Mouse (Mus musculus): ENCODE measurements around the gene Fbxl18. TPM values are rescaled to one million over a fixed set of nuclear protein-coding genes. Genes with fewer than 3 reads are reported as not detected.
"Not testable (repeated sequence)": the region's sequence is repeated elsewhere in the genome, so short reads cannot be mapped to it uniquely, and the experiment has no call there.

Gene Fbxl18
- polyA plus RNA-seq, 1 experiment: 10.8 TPM

- no peak for TF ChIP-seq CTCF (IDR thresholded peaks at IDR 0.05; ENCODE audit: control insufficient read depth, insufficient read depth, low read length)
- no peak for TF ChIP-seq POLR2A (IDR thresholded peaks at IDR 0.05; ENCODE audit: borderline replicate concordance, control insufficient read depth, low read depth, low read length)
- Histone ChIP-seq H3K27ac (ENCODE audit: control insufficient read depth, insufficient read depth, low read depth, low read length, poor library complexity) (no peak overlapping the region), H3K4me1 (ENCODE audit: control insufficient read depth, insufficient read depth, low read length) (peaks cover 1% of the 10 kb centered on the region; the same call in 1 of the 2 replicates), H3K4me3 (replicated peaks; ENCODE audit: control insufficient read depth, low read depth, low read length) (no peak overlapping the region)
- WGBS: 77% methylated on average over 6 of the region's 6 CpGs
These were observed 3.8 kb downstream of the Fbxl18 start for GRCm38 (mm10) chr5:142891396-142891795.

DNA sequence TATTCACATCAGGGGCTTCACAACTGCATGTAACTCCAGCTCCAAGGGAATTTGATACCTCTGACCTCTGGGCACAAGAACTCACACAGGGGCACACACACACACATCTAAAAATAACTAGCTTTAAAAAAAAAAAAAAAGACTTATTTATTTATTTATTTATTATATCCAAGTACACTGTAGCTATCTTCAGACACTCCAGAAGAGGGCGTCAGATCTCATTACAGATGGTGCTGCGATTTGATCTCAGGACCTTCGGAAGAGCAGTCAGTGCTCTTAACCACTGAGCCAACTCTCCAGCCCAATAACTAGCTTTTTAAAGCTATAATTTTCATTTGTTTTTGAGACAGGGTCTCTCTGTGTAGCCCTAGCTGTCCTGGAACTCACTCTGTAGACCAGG is 7.7 kb downstream of the Fbxl18 start:
- H3K4me3 ChIP-seq (replicated peaks; ENCODE audit: control insufficient read depth, low read depth, low read length); H3K4me1 ChIP-seq (ENCODE audit: control insufficient read depth, insufficient read depth, low read length); H3K27ac ChIP-seq (ENCODE audit: control insufficient read depth, insufficient read depth, low read depth, low read length, poor library complexity): not testable (repeated sequence)
- WGBS: 75% methylated on average over 3 of the region's 3 CpGs

DNA sequence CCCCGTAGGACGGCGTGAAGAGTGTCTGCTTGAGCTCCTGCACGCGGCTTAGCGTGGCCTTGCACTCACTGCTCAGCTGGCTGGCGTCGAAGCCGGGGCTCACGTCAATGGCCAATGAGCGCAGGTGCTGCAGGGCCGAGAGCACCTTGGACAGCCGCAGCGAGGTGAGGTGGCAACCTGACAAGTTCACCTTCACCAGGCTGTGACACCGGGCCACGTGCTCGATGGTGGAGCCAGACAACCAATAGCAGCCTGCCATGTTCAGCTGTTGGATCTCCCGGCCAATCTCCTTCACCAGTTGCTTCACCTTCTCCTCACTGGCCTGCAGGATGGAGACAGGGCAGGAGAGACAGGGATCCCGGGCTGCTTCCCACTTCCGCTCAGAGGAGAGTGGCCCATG is 8.5 kb downstream of the Fbxl18 start:
- Histone ChIP-seq H3K27ac (ENCODE audit: control insufficient read depth, insufficient read depth, low read depth, low read length, poor library complexity) (no peak overlapping the region), H3K4me1 (ENCODE audit: control insufficient read depth, insufficient read depth, low read length) (no peaks in the 10 kb centered on the region; the same call in 1 of the 2 replicates), H3K4me3 (replicated peaks; ENCODE audit: control insufficient read depth, low read depth, low read length) (no peak overlapping the region)
- no peak for TF ChIP-seq POLR2A (IDR thresholded peaks at IDR 0.05; ENCODE audit: borderline replicate concordance, control insufficient read depth, low read depth, low read length)
- no peak for TF ChIP-seq CTCF (IDR thresholded peaks at IDR 0.05; ENCODE audit: control insufficient read depth, insufficient read depth, low read length)
- 93% methylated on average over 20 of the region's 20 CpGs for WGBS

DNA sequence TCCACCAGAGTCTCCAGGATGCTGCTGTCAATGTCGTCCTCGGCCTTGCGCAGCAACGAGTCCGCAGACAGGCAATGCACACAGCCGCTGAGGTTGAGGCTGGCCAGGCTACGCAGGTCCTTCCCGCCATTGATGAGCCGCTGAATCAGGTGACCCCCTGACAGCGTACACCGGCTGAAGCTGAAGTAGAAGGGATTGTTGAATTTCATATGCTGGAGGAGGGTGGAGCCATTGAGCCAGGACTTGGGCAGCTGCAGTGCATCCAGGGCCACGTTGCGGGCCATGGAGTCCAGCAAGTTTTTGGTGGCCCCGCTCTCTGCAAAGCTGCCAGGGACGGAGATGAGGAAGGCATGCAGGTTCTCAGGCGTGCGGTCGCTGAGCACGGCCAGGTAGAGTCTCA is 9.0 kb downstream of the Fbxl18 start:
- Histone ChIP-seq H3K27ac (ENCODE audit: control insufficient read depth, insufficient read depth, low read depth, low read length, poor library complexity) (no peak overlapping the region), H3K4me1 (ENCODE audit: control insufficient read depth, insufficient read depth, low read length) (peaks cover 3% of the 10 kb centered on the region), H3K4me3 (replicated peaks; ENCODE audit: control insufficient read depth, low read depth, low read length) (no peak overlapping the region)
- 94% methylated on average over 19 of the region's 19 CpGs for WGBS
- TF ChIP-seq CTCF (IDR thresholded peaks at IDR 0.05; ENCODE audit: control insufficient read depth, insufficient read depth, low read length) (no peak), POLR2A (IDR thresholded peaks at IDR 0.05; ENCODE audit: borderline replicate concordance, control insufficient read depth, low read depth, low read length) (0 out of 2 replicates have a peak, but pooled peaks have one; percentile 2)

DNA sequence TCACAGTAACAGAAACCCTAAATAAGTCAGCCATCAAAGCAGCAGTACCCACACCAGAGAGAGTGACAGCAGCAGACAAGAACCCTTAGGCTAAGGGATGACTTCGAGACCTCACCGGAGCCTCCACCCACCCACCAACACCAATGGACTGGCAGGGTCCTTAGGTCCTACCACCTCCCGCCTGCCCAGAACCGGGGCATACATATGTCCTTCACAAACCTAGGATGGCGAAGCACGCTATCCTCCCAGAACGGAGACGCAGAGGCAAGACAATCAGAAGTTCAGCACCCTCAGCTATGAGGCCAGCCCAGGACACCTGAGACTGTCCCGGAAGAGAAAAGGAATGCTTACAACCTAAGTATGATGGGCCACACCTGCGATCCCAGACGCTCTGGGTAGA is 12.8 kb downstream of the Fbxl18 start:
- no peak for TF ChIP-seq POLR2A (IDR thresholded peaks at IDR 0.05; ENCODE audit: borderline replicate concordance, control insufficient read depth, low read depth, low read length)
- TF ChIP-seq CTCF (IDR thresholded peaks at IDR 0.05; ENCODE audit: control insufficient read depth, insufficient read depth, low read length): no peak
- WGBS: 95% methylated on average over 11 of the region's 11 CpGs
- Histone ChIP-seq H3K4me1 (ENCODE audit: control insufficient read depth, insufficient read depth, low read length) (peaks cover 6% of the 10 kb centered on the region), H3K4me3 (replicated peaks; ENCODE audit: control insufficient read depth, low read depth, low read length) (no peak overlapping the region), H3K27ac (ENCODE audit: control insufficient read depth, insufficient read depth, low read depth, low read length, poor library complexity) (no peak overlapping the region)

DNA sequence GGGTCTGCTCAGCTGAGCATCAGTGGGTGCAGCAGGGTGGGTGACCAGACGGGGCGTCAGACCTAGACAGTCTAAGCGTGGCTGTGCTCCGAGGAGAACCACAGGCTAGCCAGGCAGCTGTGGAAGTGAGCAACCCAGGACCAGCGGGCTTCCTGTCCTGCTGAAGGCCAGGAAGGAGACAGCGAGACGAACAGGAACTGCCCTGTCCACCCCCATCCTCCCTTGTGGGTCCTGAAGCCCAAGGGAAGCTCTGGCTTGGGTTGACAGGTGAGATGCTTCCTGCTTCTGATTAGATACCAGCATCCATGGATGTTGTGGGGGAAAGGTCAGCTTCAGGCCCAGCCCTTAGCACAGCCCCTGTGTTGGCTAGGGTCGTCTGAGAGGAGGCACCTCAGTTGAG is 13.3 kb downstream of the Fbxl18 start:
- no peak for TF ChIP-seq CTCF (IDR thresholded peaks at IDR 0.05; ENCODE audit: control insufficient read depth, insufficient read depth, low read length)
- TF ChIP-seq POLR2A (IDR thresholded peaks at IDR 0.05; ENCODE audit: borderline replicate concordance, control insufficient read depth, low read depth, low read length): no peak
- WGBS: 22% methylated on average over 8 of the region's 8 CpGs
- peaks cover 6% of the 10 kb centered on the region for H3K4me1 ChIP-seq (ENCODE audit: control insufficient read depth, insufficient read depth, low read length)
- no peak overlapping the region for H3K27ac ChIP-seq (ENCODE audit: control insufficient read depth, insufficient read depth, low read depth, low read length, poor library complexity)
- H3K4me3 ChIP-seq (replicated peaks; ENCODE audit: control insufficient read depth, low read depth, low read length): no peak overlapping the region

GRCm38 (mm10) chr5:142880806-142881516 is 14.3 kb downstream of the Fbxl18 start:
- Histone ChIP-seq H3K27ac (ENCODE audit: control insufficient read depth, insufficient read depth, low read depth, low read length, poor library complexity) (peak overlapping the region; percentile 20; the same call in 1 of the 2 replicates), H3K4me1 (ENCODE audit: control insufficient read depth, insufficient read depth, low read length) (peaks cover 6% of the 10 kb centered on the region), H3K4me3 (replicated peaks; ENCODE audit: control insufficient read depth, low read depth, low read length) (no peak overlapping the region)
- TF ChIP-seq POLR2A (IDR thresholded peaks at IDR 0.05; ENCODE audit: borderline replicate concordance, control insufficient read depth, low read depth, low read length) (no peak), CTCF (IDR thresholded peaks at IDR 0.05; ENCODE audit: control insufficient read depth, insufficient read depth, low read length) (no peak)
- 18% methylated on average over 13 of the region's 13 CpGs for WGBS

- whole genome bisulfite sequencing: 80% methylated on average over 6 of the region's 6 CpGs
- H3K4me1 ChIP-seq (ENCODE audit: control insufficient read depth, insufficient read depth, low read length): peaks cover 6% of the 10 kb centered on the region
- no peak overlapping the region for H3K27ac ChIP-seq (ENCODE audit: control insufficient read depth, insufficient read depth, low read depth, low read length, poor library complexity)
- no peak overlapping the region for H3K4me3 ChIP-seq (replicated peaks; ENCODE audit: control insufficient read depth, low read depth, low read length)
- no peak for TF ChIP-seq POLR2A (IDR thresholded peaks at IDR 0.05; ENCODE audit: borderline replicate concordance, control insufficient read depth, low read depth, low read length)
- no peak for TF ChIP-seq CTCF (IDR thresholded peaks at IDR 0.05; ENCODE audit: control insufficient read depth, insufficient read depth, low read length)
These were observed 15.0 kb downstream of the Fbxl18 start for GRCm38 (mm10) chr5:142880246-142880645.
